Mouse (Mus musculus) embryonic fibroblast, embryonic 13.5 days (primary cell): Measurements from ENCODE around the gene Maml2. TPM values are rescaled to one million over a fixed set of nuclear protein-coding genes. Genes with fewer than 3 reads are reported as not detected.
A peak's percentile ranks its signal among the peaks of the same experiment; 100 is the strongest.

Experiments
- H3K27ac ChIP-seq: 2 replicates; pipeline ENCODE4 v1.5.1; 2012; ENCODE audit warnings: low read length, control low read depth, inconsistent platforms; ENCODE audit not compliant: insufficient read depth
- H3K4me1 ChIP-seq: 2 replicates; pipeline ENCODE4 v1.6.1; 2011; ENCODE audit warnings: low read length; ENCODE audit not compliant: control insufficient read depth, insufficient read depth
- H3K4me3 ChIP-seq: 2 replicates; pipeline ENCODE4 v1.5.1; 2011; ENCODE audit warnings: mild to moderate bottlenecking, control low read depth, low read length; ENCODE audit not compliant: insufficient read depth
- CTCF ChIP-seq: IDR thresholded peaks from 2 replicates; pipeline ENCODE4 v1.5.1; 2011; ENCODE audit warnings: mild to moderate bottlenecking, control low read depth, low read length, moderate library complexity, borderline replicate concordance; ENCODE audit not compliant: insufficient read depth
- POLR2A ChIP-seq: IDR thresholded peaks from 2 replicates; pipeline ENCODE4 v1.6.1; 2011; ENCODE audit warnings: low read depth, mild to moderate bottlenecking, control low read depth, low read length, moderate library complexity
- polyA plus RNA-seq: library from polyadenylated mRNA; stranded (reverse); fragments of >200 nt; gene quantifications from 2 replicates; pipeline ENCODE4 v1.2.4, GENCODE M21; 2011; ENCODE audit warnings: low read depth; ENCODE audit not compliant: missing spikeins, insufficient read length

Gene Maml2
- polyA plus RNA-seq, 1 experiment = 27.9 TPM

GRCm38 (mm10) chr9:13598596-13599333 is 301.0 kb downstream of the Maml2 start:
- no peak overlapping the region for H3K27ac ChIP-seq
- TF ChIP-seq POLR2A (no peak), CTCF (no peak)
- no peak overlapping the region for H3K4me3 ChIP-seq
- no peaks in the 10 kb centered on the region for H3K4me1 ChIP-seq

GRCm38 (mm10) chr9:13599334-13599614 is 301.5 kb downstream of the Maml2 start:
- TF ChIP-seq CTCF (no peak), POLR2A (no peak)
- H3K4me3 ChIP-seq = no peak overlapping the region
- H3K27ac ChIP-seq = no peak overlapping the region
- H3K4me1 ChIP-seq = no peaks in the 10 kb centered on the region

- no peak overlapping the region for H3K27ac ChIP-seq
- H3K4me3 ChIP-seq = no peak overlapping the region
- H3K4me1 ChIP-seq = no peaks in the 10 kb centered on the region
- TF ChIP-seq POLR2A (no peak), CTCF (no peak)
Observed at GRCm38 (mm10) chr9:13599800-13600199, 302.0 kb downstream of the Maml2 start.

- no peak overlapping the region for H3K4me3 ChIP-seq
- no peaks in the 10 kb centered on the region for H3K4me1 ChIP-seq
- TF ChIP-seq POLR2A (no peak), CTCF (no peak)
- H3K27ac ChIP-seq = no peak overlapping the region
Observed at GRCm38 (mm10) chr9:13601729-13602128, 304.0 kb downstream of the Maml2 start.

- peak overlapping the region; percentile 28; the same call in 1 of the 2 replicates for H3K27ac ChIP-seq
- peaks cover 4% of the 10 kb centered on the region for H3K4me1 ChIP-seq
- no peak for TF ChIP-seq CTCF
- no peak for TF ChIP-seq POLR2A
- no peak overlapping the region for H3K4me3 ChIP-seq
Observed at GRCm38 (mm10) chr9:13603533-13604143, 305.9 kb downstream of the Maml2 start.

- TF ChIP-seq POLR2A (no peak), CTCF (no peak)
- no peak overlapping the region for H3K27ac ChIP-seq
- no peak overlapping the region for H3K4me3 ChIP-seq
- H3K4me1 ChIP-seq = peaks cover 15% of the 10 kb centered on the region
Observed at GRCm38 (mm10) chr9:13607609-13608185, 309.9 kb downstream of the Maml2 start.

GRCm38 (mm10) chr9:13608532-13609071 is 310.8 kb downstream of the Maml2 start:
- Histone ChIP-seq H3K27ac (no peak overlapping the region), H3K4me1 (peaks cover 18% of the 10 kb centered on the region), H3K4me3 (no peak overlapping the region)
- TF ChIP-seq CTCF (no peak), POLR2A (no peak)

GRCm38 (mm10) chr9:13611561-13611960 is 313.8 kb downstream of the Maml2 start:
- no peak overlapping the region for H3K4me3 ChIP-seq
- H3K27ac ChIP-seq = peak overlapping the region; percentile 71
- TF ChIP-seq POLR2A (peak; percentile 13; the same call in 1 of the 2 replicates), CTCF (no peak)
- peaks cover 19% of the 10 kb centered on the region for H3K4me1 ChIP-seq

GRCm38 (mm10) chr9:13612371-13612770 is 314.6 kb downstream of the Maml2 start:
- H3K27ac ChIP-seq = peak overlapping the region; percentile 14; the same call in 1 of the 2 replicates
- H3K4me1 ChIP-seq = peaks cover 19% of the 10 kb centered on the region
- no peak for TF ChIP-seq POLR2A
- TF ChIP-seq CTCF = no peak
- no peak overlapping the region for H3K4me3 ChIP-seq
